Comparison of ENCODE assay signal across 11 mouse cellular contexts in genomic region chr7:25273259-25274241, GRCm38 (mm10). TPM values are rescaled to one million over a fixed set of nuclear protein-coding genes. Genes with fewer than 3 reads are reported as not detected.
DNase-seq lines count a peak whose midpoint lies in the region; ATAC-seq lines count a peak whose summit lies in the region.
"Had no signal": no experiment of that assay in that cellular context is flagged by ENCODE, and none has a peak within 500 bp of the region (broad histone marks: within the 10 kb centered on the region; RNA-seq: fewer than 3 reads in every experiment).

No protein-coding gene starts in this region.

- H3K27me3 ChIP-seq in heart, embryonic 11.5 days (ENCODE audit: control insufficient read depth, insufficient read depth, low read length) = no peaks in the 10 kb centered on the region
- no peaks in the 10 kb centered on the region for H3K27me3 ChIP-seq in limb, embryonic 12.5 days
- H3K27me3 ChIP-seq in stomach, embryonic 16.5 days (ENCODE audit: control insufficient read depth, insufficient read depth, low read length) = no peaks in the 10 kb centered on the region

- peaks cover 62% of the 10 kb centered on the region for H3K4me1 ChIP-seq in heart, embryonic 11.5 days (ENCODE audit: control insufficient read depth, insufficient read depth, low read length)
- peaks cover 54% of the 10 kb centered on the region for H3K4me1 ChIP-seq in limb, embryonic 12.5 days (replicated peaks)
- H3K4me1 ChIP-seq in stomach, embryonic 16.5 days (ENCODE audit: control insufficient read depth, insufficient read depth, low read length) = peaks cover 55% of the 10 kb centered on the region

- no peaks in the 10 kb centered on the region for H3K9me3 ChIP-seq in heart, embryonic 11.5 days (replicated peaks; ENCODE audit: control insufficient read depth, low read length)
- no peaks in the 10 kb centered on the region for H3K9me3 ChIP-seq in limb, embryonic 12.5 days
- no peaks in the 10 kb centered on the region for H3K9me3 ChIP-seq in stomach, embryonic 16.5 days (replicated peaks; ENCODE audit: control insufficient read depth, low read length)

- WGBS in heart, embryonic 11.5 days (ENCODE audit: insufficient replicate concordance) = 80% methylated on average over 22 of the region's 22 CpGs
- 87% methylated on average over 22 of the region's 22 CpGs for WGBS in limb, embryonic 12.5 days
- WGBS in stomach, embryonic 16.5 days = 87% methylated on average over 22 of the region's 22 CpGs

- peak overlapping the region; percentile 9; the same call in 1 of the 2 replicates for H3K4me2 ChIP-seq in heart, embryonic 11.5 days
- no peak overlapping the region for H3K4me2 ChIP-seq in limb, embryonic 12.5 days
- no peak overlapping the region for H3K4me2 ChIP-seq in stomach, embryonic 16.5 days (ENCODE audit: low read depth, low read length)

- intact Hi-C loops in heart, postnatal 25 days (cut with DNase I) = no loop called here

- H3K36me3 ChIP-seq in heart, embryonic 11.5 days (ENCODE audit: control insufficient read depth, insufficient read depth, low read length) = peaks cover 16% of the 10 kb centered on the region; the same call in 1 of the 2 replicates
- peaks cover 39% of the 10 kb centered on the region for H3K36me3 ChIP-seq in limb, embryonic 12.5 days
- peaks cover 14% of the 10 kb centered on the region; the same call in 1 of the 2 replicates for H3K36me3 ChIP-seq in stomach, embryonic 16.5 days (ENCODE audit: control insufficient read depth, insufficient read depth, low read length)

- 0 out of 2 replicates have a peak overlapping the region, but pooled peaks have one; percentile 5 for H3K4me3 ChIP-seq in heart, embryonic 11.5 days (ENCODE audit: low read depth, low read length)
- no peak overlapping the region for H3K4me3 ChIP-seq in limb, embryonic 12.5 days (replicated peaks)
- H3K4me3 ChIP-seq in stomach, embryonic 16.5 days (replicated peaks; ENCODE audit: low read length) = no peak overlapping the region

- DNase-seq in heart, postnatal 25 days (ENCODE audit: low spot score) = no peak
- peak; percentile 15 for DNase-seq in thymus, postnatal 4 days
- DNase-seq in thymus, adult 18-20 months = no peak
- no peak for DNase-seq in urinary bladder, postnatal 25 days (ENCODE audit: low spot score)
- DNase-seq in adipocyte (ENCODE audit: low spot score) = no peak
- DNase-seq: layer of hippocampus, adult 9-11 months had no signal

- no peak overlapping the region for H3K27ac ChIP-seq in heart, embryonic 11.5 days (ENCODE audit: low read depth, low read length)
- no peak overlapping the region for H3K27ac ChIP-seq in limb, embryonic 12.5 days
- peak overlapping the region; percentile 100; the same call in 1 of the 2 replicates for H3K27ac ChIP-seq in stomach, embryonic 16.5 days (ENCODE audit: low read length)

- H3K9ac ChIP-seq in heart, embryonic 11.5 days (ENCODE audit: low read depth, low read length) = peak overlapping the region; percentile 16; the same call in 1 of the 2 replicates
- peak overlapping the region; percentile 23; the same call in 1 of the 2 replicates for H3K9ac ChIP-seq in limb, embryonic 12.5 days (replicated peaks)
- peak overlapping the region; percentile 26 for H3K9ac ChIP-seq in stomach, embryonic 16.5 days (ENCODE audit: low read length)

- no peak for ATAC-seq in heart, embryonic 11.5 days (replicated peaks; ENCODE audit: insufficient number of reproducible peaks, low FRiP score, low TSS enrichment)
- ATAC-seq in limb, embryonic 12.5 days (ENCODE audit: insufficient number of reproducible peaks, insufficient read depth, low FRiP score, low TSS enrichment, low read depth) = no peak
- ATAC-seq in stomach, embryonic 16.5 days (ENCODE audit: insufficient read depth, low FRiP score) = no peak

RNA-seq across cellular contexts. Expression of gene Cic, which starts 6.0 kb away (rescaled TPM):
- 25.0 and 31.5 TPM in 2 replicates for polyA plus RNA-seq in heart, embryonic 11.5 days (2014; fragmentation: Nextera tagmentation; extraction: Ambion mirVana)
- total RNA-seq in heart, postnatal 25 days (2021) = 10 to 100 TPM; 61.9 to 65.9 TPM
- polyA plus RNA-seq in limb, embryonic 12.5 days (2016; fragmentation: Nextera tagmentation; extraction: Ambion mirVana) = 34.9 and 38.7 TPM in 2 replicates
- polyA plus RNA-seq in stomach, embryonic 16.5 days (2015; fragmentation: Nextera tagmentation; extraction: Ambion mirVana) = 26.7 and 27.4 TPM in 2 replicates

RNA-seq across cellular contexts. Expression of gene Erf, which starts 23.0 kb away (rescaled TPM):
- polyA plus RNA-seq in heart, embryonic 11.5 days (2014; fragmentation: Nextera tagmentation; extraction: Ambion mirVana) = 20.5 and 25.0 TPM in 2 replicates
- 10 to 100 TPM; 19.2 to 29.6 TPM for total RNA-seq in heart, postnatal 25 days (2021)
- polyA plus RNA-seq in limb, embryonic 12.5 days (2016; fragmentation: Nextera tagmentation; extraction: Ambion mirVana) = 22.3 and 24.3 TPM in 2 replicates
- polyA plus RNA-seq in stomach, embryonic 16.5 days (2015; fragmentation: Nextera tagmentation; extraction: Ambion mirVana) = 6.9 and 11.0 TPM in 2 replicates

RNA-seq across cellular contexts. Expression of gene Pafah1b3, which starts 24.2 kb away (rescaled TPM):
- 141 and 158 TPM in 2 replicates for polyA plus RNA-seq in heart, embryonic 11.5 days (2014; fragmentation: Nextera tagmentation; extraction: Ambion mirVana)
- total RNA-seq in heart, postnatal 25 days (2021) = 1 to 10 TPM; 2.7 to 4.3 TPM
- 288 and 295 TPM in 2 replicates for polyA plus RNA-seq in limb, embryonic 12.5 days (2016; fragmentation: Nextera tagmentation; extraction: Ambion mirVana)
- polyA plus RNA-seq in stomach, embryonic 16.5 days (2015; fragmentation: Nextera tagmentation; extraction: Ambion mirVana) = 186 and 209 TPM in 2 replicates

RNA-seq across cellular contexts. Expression of gene Prr19, which starts 27.7 kb away (rescaled TPM):
- 0.54 and 0.63 TPM in 2 replicates for polyA plus RNA-seq in heart, embryonic 11.5 days (2014; fragmentation: Nextera tagmentation; extraction: Ambion mirVana)
- not detected for total RNA-seq in heart, postnatal 25 days (2021)
- 0.66 and 0.86 TPM in 2 replicates for polyA plus RNA-seq in limb, embryonic 12.5 days (2016; fragmentation: Nextera tagmentation; extraction: Ambion mirVana)
- 0.49 and 0.57 TPM in 2 replicates for polyA plus RNA-seq in stomach, embryonic 16.5 days (2015; fragmentation: Nextera tagmentation; extraction: Ambion mirVana)
- total RNA-seq: heart, adult 18-20 months; neutrophil, adult 5-6 weeks had no signal

RNA-seq across cellular contexts. Expression of gene Tmem145, which starts 32.4 kb away (rescaled TPM):
- polyA plus RNA-seq in heart, embryonic 11.5 days (2014; fragmentation: Nextera tagmentation; extraction: Ambion mirVana) = 0.17 and 0.25 TPM in 2 replicates
- not detected for total RNA-seq in heart, postnatal 25 days (2021)
- polyA plus RNA-seq in limb, embryonic 12.5 days (2016; fragmentation: Nextera tagmentation; extraction: Ambion mirVana) = 1.1 and 1.3 TPM in 2 replicates
- polyA plus RNA-seq in stomach, embryonic 16.5 days (2015; fragmentation: Nextera tagmentation; extraction: Ambion mirVana) = 0.57 and 0.66 TPM in 2 replicates
- total RNA-seq: heart, adult 18-20 months; neutrophil, adult 5-6 weeks had no signal
